Mouse (Mus musculus) embryonic facial prominence, embryonic 14.5 days (tissue): ENCODE results near the gene Gm20388. TPM values are rescaled to one million over a fixed set of nuclear protein-coding genes. Genes with fewer than 3 reads are reported as not detected.

Source experiments
- ATAC-seq: fragments of 200-750 bp; cut with Nextera tagmentation; 2 replicates; pipeline ENCODE4 v1.8.0; 2017; ENCODE audit warnings: low read depth, moderate number of reproducible peaks, moderate TSS enrichment
- DNase-seq: peaks from one replicate; pipeline ENCODE4 v3.0.0-alpha.2; 2015; ENCODE audit warnings: low spot score
- H3K27ac ChIP-seq: fragments of 300-500 bp; sonication (generic); replicated peaks from 2 replicates; pipeline ENCODE4 v1.5.1; 2014; ENCODE audit warnings: low read depth, mild to moderate bottlenecking, low read length, moderate library complexity
- H3K27me3 ChIP-seq: fragments of 300-500 bp; sonication (generic); replicated peaks from 2 replicates; pipeline ENCODE4 v1.6.1; 2014; ENCODE audit warnings: low read length; ENCODE audit not compliant: control insufficient read depth, insufficient read depth
- H3K36me3 ChIP-seq: fragments of 300-500 bp; sonication (generic); 2 replicates; pipeline ENCODE4 v1.6.1; 2014; ENCODE audit warnings: low read length, mixed read lengths; ENCODE audit not compliant: control insufficient read depth, insufficient read depth
- H3K4me1 ChIP-seq: fragments of 300-500 bp; sonication (generic); 2 replicates; pipeline ENCODE4 v1.6.1; 2014; ENCODE audit warnings: antibody characterized with exemption, low read length; ENCODE audit not compliant: control insufficient read depth, insufficient read depth
- H3K4me2 ChIP-seq: fragments of 300-500 bp; sonication (generic); 2 replicates; pipeline ENCODE4 v1.6.1; 2014; ENCODE audit warnings: low read depth, mild to moderate bottlenecking, low read length, moderate library complexity, mixed read lengths
- H3K4me3 ChIP-seq: fragments of 300-500 bp; sonication (generic); 2 replicates; pipeline ENCODE4 v1.5.1; 2014; ENCODE audit warnings: low read depth, mild to moderate bottlenecking, low read length
- H3K9ac ChIP-seq: fragments of 300-500 bp; sonication (generic); 2 replicates; pipeline ENCODE4 v1.6.1; 2014; ENCODE audit warnings: low read depth, mild to moderate bottlenecking, low read length, moderate library complexity, mixed read lengths
- H3K9me3 ChIP-seq: fragments of 300-500 bp; sonication (generic); 2 replicates; pipeline ENCODE4 v1.6.1; 2016; ENCODE audit warnings: low read length; ENCODE audit not compliant: control insufficient read depth
- WGBS: fragments of 180-500 bp; shearing (Covaris S2); extraction: QIAGEN DNeasy Blood & Tissue Kit; methylation state at CpG from one replicate; pipeline ENCODE4 v1.1.7; 2014; 5-methylcytosine and 5-hydroxymethylcytosine counted together
- polyA plus RNA-seq: library from polyadenylated mRNA; unstranded; fragments of >200 nt; fragmentation: Nextera tagmentation; extraction: Ambion mirVana; gene quantifications from 2 replicates; pipeline ENCODE4 v1.2.1, GENCODE M21; 2014

Gene Gm20388
- polyA plus RNA-seq, 1 experiment from 2014 or later = not detected

- Histone ChIP-seq H3K9me3 (no peaks in the 10 kb centered on the region), H3K4me1 (peaks cover 80% of the 10 kb centered on the region), H3K9ac (no peak overlapping the region), H3K4me3 (no peak overlapping the region), H3K4me2 (no peak overlapping the region), H3K27ac (no peak overlapping the region), H3K27me3 (no peaks in the 10 kb centered on the region), H3K36me3 (no peaks in the 10 kb centered on the region)
- ATAC-seq (no peak), DNase-seq (no peak)
- 62% methylated on average over 9 of the region's 9 CpGs for WGBS
Observed at GRCm38 (mm10) chr8:120285878-120286277, 375.2 kb downstream of the Gm20388 start.

- no peaks in the 10 kb centered on the region for H3K36me3 ChIP-seq
- peak; percentile 84 for DNase-seq
- H3K9me3 ChIP-seq = no peaks in the 10 kb centered on the region
- 0 out of 2 replicates have a peak overlapping the region, but pooled peaks have one; percentile 44 for H3K27ac ChIP-seq
- WGBS = 32% methylated on average over 20 of the region's 21 CpGs
- H3K9ac ChIP-seq = no peak overlapping the region; the same call in 1 of the 2 replicates
- no peaks in the 10 kb centered on the region for H3K27me3 ChIP-seq
- no peak overlapping the region for H3K4me2 ChIP-seq
- H3K4me1 ChIP-seq = peaks cover 79% of the 10 kb centered on the region
- ATAC-seq = peak; percentile 23; the same call in 1 of the 2 replicates
- H3K4me3 ChIP-seq = no peak overlapping the region
Observed at GRCm38 (mm10) chr8:120288122-120288908, 377.7 kb downstream of the Gm20388 start.

DNA sequence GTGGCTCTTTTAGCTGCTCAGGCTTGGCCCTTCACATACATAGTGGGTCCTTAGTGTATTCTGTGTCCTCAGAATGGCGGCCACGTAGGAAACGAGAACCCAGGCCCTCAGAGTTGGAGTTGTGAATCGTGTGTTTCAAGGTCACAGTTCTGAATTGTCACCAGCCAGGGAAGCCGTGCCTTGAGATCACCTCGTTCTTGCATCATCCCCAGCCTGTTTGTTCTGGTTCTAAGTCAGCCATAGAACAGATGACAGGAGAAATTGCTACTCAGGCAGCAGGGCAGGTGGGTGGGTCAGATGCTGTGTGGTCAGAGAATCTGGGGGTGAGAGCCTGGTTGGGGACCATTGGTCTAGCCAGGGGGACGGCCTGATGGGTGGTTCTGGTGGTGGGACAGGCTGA lies 378.6 kb downstream of the Gm20388 start:
- no peaks in the 10 kb centered on the region for H3K9me3 ChIP-seq
- no peaks in the 10 kb centered on the region for H3K27me3 ChIP-seq
- no peak overlapping the region for H3K27ac ChIP-seq
- ATAC-seq = no peak
- peak overlapping the region; percentile 5; the same call in 1 of the 2 replicates for H3K9ac ChIP-seq
- WGBS = 75% methylated on average over 6 of the region's 7 CpGs
- no peak overlapping the region for H3K4me3 ChIP-seq
- H3K4me2 ChIP-seq = no peak overlapping the region
- H3K36me3 ChIP-seq = no peaks in the 10 kb centered on the region
- peaks cover 72% of the 10 kb centered on the region for H3K4me1 ChIP-seq
- DNase-seq = no peak

GRCm38 (mm10) chr8:120289698-120290181 lies 379.1 kb downstream of the Gm20388 start:
- WGBS = 36% methylated on average over 10 of the region's 10 CpGs
- H3K36me3 ChIP-seq = no peaks in the 10 kb centered on the region
- 0 out of 2 replicates have a peak overlapping the region, but pooled peaks have one; percentile 5 for H3K9ac ChIP-seq
- H3K9me3 ChIP-seq = no peaks in the 10 kb centered on the region
- H3K27ac ChIP-seq = no peak overlapping the region
- peak; percentile 27; the same call in 1 of the 2 replicates for ATAC-seq
- peaks cover 71% of the 10 kb centered on the region for H3K4me1 ChIP-seq
- H3K4me3 ChIP-seq = no peak overlapping the region
- H3K27me3 ChIP-seq = no peaks in the 10 kb centered on the region
- DNase-seq = peak; percentile 81
- H3K4me2 ChIP-seq = no peak overlapping the region

- 59% methylated on average over 15 of the region's 15 CpGs for WGBS
- Histone ChIP-seq H3K4me2 (no peak overlapping the region), H3K4me1 (peaks cover 71% of the 10 kb centered on the region), H3K27me3 (no peaks in the 10 kb centered on the region), H3K27ac (no peak overlapping the region), H3K36me3 (no peaks in the 10 kb centered on the region), H3K9ac (no peak overlapping the region), H3K4me3 (no peak overlapping the region), H3K9me3 (no peaks in the 10 kb centered on the region)
- ATAC-seq (no peak), DNase-seq (no peak)
Observed at GRCm38 (mm10) chr8:120290614-120291013, 380.0 kb downstream of the Gm20388 start.

GRCm38 (mm10) chr8:120291650-120292049 lies 381.0 kb downstream of the Gm20388 start:
- Histone ChIP-seq H3K27me3 (no peaks in the 10 kb centered on the region), H3K9ac (no peak overlapping the region), H3K4me3 (no peak overlapping the region), H3K9me3 (no peaks in the 10 kb centered on the region), H3K27ac (no peak overlapping the region), H3K36me3 (no peaks in the 10 kb centered on the region), H3K4me1 (peaks cover 70% of the 10 kb centered on the region), H3K4me2 (no peak overlapping the region)
- WGBS = 88% methylated on average over 8 of the region's 9 CpGs
- ATAC-seq = no peak
- DNase-seq = no peak

- Histone ChIP-seq H3K9ac (no peak overlapping the region; the same call in 1 of the 2 replicates), H3K27me3 (no peaks in the 10 kb centered on the region), H3K36me3 (no peaks in the 10 kb centered on the region), H3K4me2 (no peak overlapping the region), H3K4me3 (no peak overlapping the region), H3K9me3 (no peaks in the 10 kb centered on the region), H3K27ac (no peak overlapping the region), H3K4me1 (peaks cover 74% of the 10 kb centered on the region)
- ATAC-seq (0 out of 2 replicates have a peak, but pooled peaks have one; percentile 10), DNase-seq (peak; percentile 65)
- WGBS = 47% methylated on average over 8 of the region's 8 CpGs
Observed at GRCm38 (mm10) chr8:120292316-120293107, 381.9 kb downstream of the Gm20388 start.

DNA sequence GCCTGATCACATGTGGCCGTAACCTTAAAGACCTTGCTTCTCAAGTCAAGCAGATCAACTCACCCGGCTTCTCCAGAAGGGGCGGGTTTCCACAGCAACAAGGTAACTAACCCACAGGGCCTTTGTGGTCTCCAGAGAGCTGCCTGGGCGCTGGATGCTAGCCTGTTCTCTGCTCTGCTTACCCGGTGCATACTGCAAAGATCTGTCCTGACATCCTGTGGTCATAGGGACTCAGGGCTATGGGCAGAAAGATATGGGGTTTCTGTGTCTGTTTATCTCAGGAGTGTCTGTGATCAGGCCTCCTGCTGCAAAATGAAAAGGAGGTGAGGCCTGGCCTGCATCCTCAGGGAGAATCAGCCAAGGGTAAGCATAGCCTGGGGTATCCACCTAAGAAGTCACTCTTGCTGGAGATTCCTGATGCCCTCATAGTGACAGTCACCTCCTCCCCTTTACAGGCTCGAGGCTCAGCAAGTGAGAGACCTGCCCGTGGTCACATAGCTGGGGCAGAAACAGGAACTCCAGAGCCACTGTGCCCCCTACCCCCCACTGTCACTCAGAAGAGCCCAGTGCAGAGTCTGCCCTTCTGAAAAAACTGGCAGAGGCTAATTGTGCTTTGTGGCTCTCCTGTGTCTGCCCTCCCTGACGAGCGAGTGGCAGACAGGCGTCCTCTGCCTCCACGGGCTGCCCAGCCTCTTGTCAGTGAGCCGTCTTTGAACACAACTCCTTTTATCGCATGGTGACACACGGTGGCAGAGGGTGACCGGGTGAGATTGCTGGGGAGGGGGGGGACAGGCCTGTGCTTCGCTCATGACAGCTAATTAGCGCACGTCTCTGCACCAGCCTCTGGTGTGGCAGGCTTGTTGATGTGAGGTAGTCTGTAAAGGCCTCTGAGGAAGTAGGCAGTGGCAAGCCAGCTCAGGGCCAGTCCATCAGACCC lies 383.0 kb downstream of the Gm20388 start:
- no peak overlapping the region for H3K4me2 ChIP-seq
- H3K9me3 ChIP-seq = no peaks in the 10 kb centered on the region
- WGBS = 46% methylated on average over 17 of the region's 18 CpGs
- H3K27me3 ChIP-seq = no peaks in the 10 kb centered on the region
- H3K9ac ChIP-seq = no peak overlapping the region
- no peaks in the 10 kb centered on the region for H3K36me3 ChIP-seq
- no peak overlapping the region for H3K4me3 ChIP-seq
- ATAC-seq = no peak
- peaks cover 74% of the 10 kb centered on the region for H3K4me1 ChIP-seq
- DNase-seq = no peak
- no peak overlapping the region; the same call in 1 of the 2 replicates for H3K27ac ChIP-seq
